Mouse (Mus musculus) olfactory bulb, adult 2 months (tissue): ENCODE data around the gene Scg3. TPM values are rescaled to one million over a fixed set of nuclear protein-coding genes. Genes with fewer than 3 reads are reported as not detected.
"Not testable (repeated sequence)": the region's sequence is repeated elsewhere in the genome, so short reads cannot be mapped to it uniquely, and the experiment has no call there.

Experiments
- H3K27ac ChIP-seq: fragments of 200-500 bp; 2 replicates; pipeline ENCODE4 v1.5.1; 2012; ENCODE audit warnings: low read depth, low read length; ENCODE audit not compliant: insufficient read depth
- H3K4me1 ChIP-seq: fragments of 200-500 bp; 2 replicates; pipeline ENCODE4 v1.6.1; 2012; ENCODE audit warnings: low read length; ENCODE audit not compliant: control insufficient read depth, insufficient read depth
- H3K4me3 ChIP-seq: fragments of 200-500 bp; 2 replicates; pipeline ENCODE4 v1.5.1; 2012; ENCODE audit warnings: mild to moderate bottlenecking, low read depth, low read length, moderate library complexity; ENCODE audit not compliant: insufficient read depth
- CTCF ChIP-seq: fragments of 200-500 bp; IDR thresholded peaks from 2 replicates; pipeline ENCODE4 v1.5.1; 2012; ENCODE audit warnings: low read depth, mild to moderate bottlenecking, low read length, moderate library complexity; ENCODE audit not compliant: insufficient read depth
- POLR2A ChIP-seq: fragments of 200-500 bp; IDR thresholded peaks from 2 replicates; pipeline ENCODE4 v1.6.1; 2012; ENCODE audit warnings: mild to moderate bottlenecking, low read depth, low read length, moderate library complexity; ENCODE audit not compliant: insufficient read depth
- WGBS: fragments of 180-500 bp; shearing (Covaris S2); methylation state at CpG from one replicate; pipeline ENCODE4 v1.1.7; 2018; 5-methylcytosine and 5-hydroxymethylcytosine counted together
- polyA plus RNA-seq: library from polyadenylated mRNA; stranded (reverse); fragments of >200 nt; gene quantifications from 2 replicates; pipeline ENCODE4 v1.2.4, GENCODE M21; 2012; ENCODE audit warnings: low replicate concordance; ENCODE audit not compliant: missing spikeins, insufficient read depth, insufficient read length

Scg3 gene
- polyA plus RNA-seq, 1 experiment = not detected

- no peak for TF ChIP-seq POLR2A
- TF ChIP-seq CTCF = no peak
- H3K27ac ChIP-seq = no peak overlapping the region
- no peak overlapping the region for H3K4me3 ChIP-seq
- 43% methylated on average over 1 of the region's 1 CpGs for WGBS
- H3K4me1 ChIP-seq = peaks cover 11% of the 10 kb centered on the region
These were observed 51.0 kb downstream of the Scg3 start for GRCm38 (mm10) chr9:75632902-75633301.

GRCm38 (mm10) chr9:75632111-75632510 is 51.7 kb downstream of the Scg3 start:
- TF ChIP-seq POLR2A (no peak), CTCF (no peak)
- no peak overlapping the region for H3K4me3 ChIP-seq
- WGBS = 44% methylated on average over 10 of the region's 10 CpGs
- peaks cover 11% of the 10 kb centered on the region for H3K4me1 ChIP-seq
- H3K27ac ChIP-seq = no peak overlapping the region

- WGBS = 70% methylated on average over 8 of the region's 8 CpGs
- H3K27ac ChIP-seq = peak overlapping the region; percentile 64; the same call in 1 of the 2 replicates
These were observed 52.9 kb downstream of the Scg3 start for GRCm38 (mm10) chr9:75630823-75631454.

GRCm38 (mm10) chr9:75626308-75626604 is 57.6 kb downstream of the Scg3 start:
- under 1% methylated on average over 14 of the region's 14 CpGs for WGBS
- Histone ChIP-seq H3K4me1 (peaks cover 8% of the 10 kb centered on the region), H3K27ac (peak overlapping the region; percentile 92), H3K4me3 (peak overlapping the region; percentile 72)
- no peak for TF ChIP-seq POLR2A
- TF ChIP-seq CTCF = no peak

More at GRCm38 (mm10) chr9:75630823-75631454, 52.9 kb downstream of the Scg3 start:
- no peak for TF ChIP-seq POLR2A
- TF ChIP-seq CTCF = no peak
- Histone ChIP-seq H3K4me1 (peaks cover 11% of the 10 kb centered on the region), H3K4me3 (no peak overlapping the region)

GRCm38 (mm10) chr9:75625556-75626307 is 58.1 kb downstream of the Scg3 start, which contains the start of gene Lysmd2:
TSS of gene Lysmd2 (plus strand) at chr9:75625741.
- Histone ChIP-seq H3K27ac (peak within 1 kb of the TSS; percentile 92), H3K4me3 (peak within 1 kb of the TSS; percentile 72), H3K4me1 (peaks cover 8% of the 10 kb centered on the region)
- TF ChIP-seq POLR2A (peak; percentile 53), CTCF (no peak)
- WGBS = under 1% methylated on average over 92 of the region's 94 CpGs

GRCm38 (mm10) chr9:75624983-75625555 is 58.8 kb downstream of the Scg3 start:
- 18% methylated on average over 18 of the region's 18 CpGs for WGBS
- Histone ChIP-seq H3K4me1 (peaks cover 4% of the 10 kb centered on the region), H3K4me3 (peak overlapping the region; percentile 72), H3K27ac (peak overlapping the region; percentile 92)
- TF ChIP-seq POLR2A = no peak
- TF ChIP-seq CTCF = no peak

GRCm38 (mm10) chr9:75621428-75621827 is 62.4 kb downstream of the Scg3 start:
- H3K4me1 ChIP-seq = peaks cover 4% of the 10 kb centered on the region
- WGBS = 93% methylated on average over 3 of the region's 3 CpGs
- TF ChIP-seq CTCF = no peak
- TF ChIP-seq POLR2A = no peak
- H3K4me3 ChIP-seq = no peak overlapping the region
- H3K27ac ChIP-seq = no peak overlapping the region

GRCm38 (mm10) chr9:75619761-75620160 is 64.1 kb downstream of the Scg3 start:
- H3K27ac ChIP-seq, H3K4me1 ChIP-seq, H3K4me3 ChIP-seq: not testable (repeated sequence)
- WGBS = 92% methylated on average over 2 of the region's 2 CpGs

GRCm38 (mm10) chr9:75618836-75619400 is 64.9 kb downstream of the Scg3 start:
- TF ChIP-seq CTCF (no peak), POLR2A (no peak)

More at GRCm38 (mm10) chr9:75618836-75619400, 64.9 kb downstream of the Scg3 start:
- Histone ChIP-seq H3K4me3 (no peak overlapping the region), H3K4me1 (no peaks in the 10 kb centered on the region), H3K27ac (no peak overlapping the region)
- 90% methylated on average over 6 of the region's 6 CpGs for WGBS
